Mouse (Mus musculus): ENCODE data around the gene Rpl7l1. TPM values are rescaled to one million over a fixed set of nuclear protein-coding genes. Genes with fewer than 3 reads are reported as not detected.

Gene Rpl7l1
- polyA plus RNA-seq, 1 experiment from 2014 or later = 106 TPM

GRCm38 (mm10) chr17:46735287-46735686, 47.2 kb downstream of the Rpl7l1 start:
- Histone ChIP-seq H3K9ac (no peak overlapping the region), H3K4me1 (replicated peaks) (no peaks in the 10 kb centered on the region), H3K4me3 (no peak overlapping the region), H3K4me2 (no peak overlapping the region), H3K36me3 (peaks cover 21% of the 10 kb centered on the region), H3K27ac (ENCODE audit: poor library complexity, severe bottlenecking) (no peak overlapping the region), H3K27me3 (replicated peaks) (peaks cover 1% of the 10 kb centered on the region; the same call in 1 of the 2 replicates), H3K9me3 (replicated peaks) (no peaks in the 10 kb centered on the region)
- WGBS = 88% methylated on average over 7 of the region's 7 CpGs
- no peak for ATAC-seq (ENCODE audit: insufficient number of reproducible peaks, low FRiP score)

- Histone ChIP-seq H3K36me3 (peaks cover 21% of the 10 kb centered on the region), H3K4me3 (no peak overlapping the region), H3K9me3 (replicated peaks) (no peaks in the 10 kb centered on the region), H3K27me3 (replicated peaks) (peaks cover 14% of the 10 kb centered on the region), H3K4me1 (replicated peaks) (peaks cover 3% of the 10 kb centered on the region; the same call in 1 of the 2 replicates), H3K9ac (no peak overlapping the region), H3K27ac (ENCODE audit: poor library complexity, severe bottlenecking) (no peak overlapping the region), H3K4me2 (no peak overlapping the region)
- WGBS = 92% methylated on average over 3 of the region's 3 CpGs
- ATAC-seq (ENCODE audit: insufficient number of reproducible peaks, low FRiP score) = no peak
Observed at GRCm38 (mm10) chr17:46734055-46734454, 48.4 kb downstream of the Rpl7l1 start.

- Histone ChIP-seq H3K9me3 (replicated peaks) (no peaks in the 10 kb centered on the region), H3K36me3 (peaks cover 13% of the 10 kb centered on the region; the same call in 1 of the 2 replicates), H3K9ac (peak within 1 kb of the TSS; percentile 38; the same call in 1 of the 2 replicates), H3K27me3 (replicated peaks) (peaks cover 27% of the 10 kb centered on the region), H3K4me1 (replicated peaks) (peaks cover 27% of the 10 kb centered on the region), H3K4me3 (peak within 1 kb of the TSS; percentile 9; the same call in 1 of the 2 replicates), H3K27ac (ENCODE audit: poor library complexity, severe bottlenecking) (no peak within 1 kb of the TSS), H3K4me2 (peak within 1 kb of the TSS; percentile 39)
- 14% methylated on average over 24 of the region's 24 CpGs for WGBS
- no peak for ATAC-seq (ENCODE audit: insufficient number of reproducible peaks, low FRiP score)
Observed at GRCm38 (mm10) chr17:46728904-46729318, 53.6 kb downstream of the Rpl7l1 start, which contains the start of gene Gnmt. Gene Gnmt (minus strand): TSS chr17:46729168.

- H3K9ac ChIP-seq = peak overlapping the region; percentile 38; the same call in 1 of the 2 replicates
- H3K36me3 ChIP-seq = peaks cover 17% of the 10 kb centered on the region
- no peaks in the 10 kb centered on the region for H3K9me3 ChIP-seq (replicated peaks)
- H3K4me1 ChIP-seq (replicated peaks) = peaks cover 27% of the 10 kb centered on the region
- H3K27me3 ChIP-seq (replicated peaks) = peaks cover 27% of the 10 kb centered on the region
- H3K27ac ChIP-seq (ENCODE audit: poor library complexity, severe bottlenecking) = no peak overlapping the region
- H3K4me3 ChIP-seq = peak overlapping the region; percentile 9; the same call in 1 of the 2 replicates
- peak overlapping the region; percentile 39 for H3K4me2 ChIP-seq
- WGBS = 40% methylated on average over 11 of the region's 11 CpGs
- no peak for ATAC-seq (ENCODE audit: insufficient number of reproducible peaks, low FRiP score)
Observed at GRCm38 (mm10) chr17:46728496-46728895, 54.0 kb downstream of the Rpl7l1 start.

- H3K9me3 ChIP-seq (replicated peaks) = no peaks in the 10 kb centered on the region
- H3K4me2 ChIP-seq = no peak overlapping the region
- H3K36me3 ChIP-seq = peaks cover 22% of the 10 kb centered on the region
Observed at GRCm38 (mm10) chr17:46728021-46728420, 54.5 kb downstream of the Rpl7l1 start.

GRCm38 (mm10) chr17:46727271-46727670, 55.2 kb downstream of the Rpl7l1 start:
- H3K9me3 ChIP-seq (replicated peaks) = no peaks in the 10 kb centered on the region
- peaks cover 27% of the 10 kb centered on the region for H3K36me3 ChIP-seq
- 87% methylated on average over 11 of the region's 11 CpGs for WGBS
- H3K9ac ChIP-seq = no peak overlapping the region
- no peak for ATAC-seq (ENCODE audit: insufficient number of reproducible peaks, low FRiP score)
- H3K27me3 ChIP-seq (replicated peaks) = peaks cover 27% of the 10 kb centered on the region
- H3K27ac ChIP-seq (ENCODE audit: poor library complexity, severe bottlenecking) = no peak overlapping the region
- peaks cover 27% of the 10 kb centered on the region for H3K4me1 ChIP-seq (replicated peaks)
- H3K4me3 ChIP-seq = no peak overlapping the region
- H3K4me2 ChIP-seq = no peak overlapping the region

More at GRCm38 (mm10) chr17:46728021-46728420, 54.5 kb downstream of the Rpl7l1 start:
- no peak overlapping the region for H3K27ac ChIP-seq (ENCODE audit: poor library complexity, severe bottlenecking)
- H3K4me3 ChIP-seq = no peak overlapping the region
- 35% methylated on average over 6 of the region's 6 CpGs for WGBS
- H3K27me3 ChIP-seq (replicated peaks) = peaks cover 27% of the 10 kb centered on the region
- H3K4me1 ChIP-seq (replicated peaks) = peaks cover 27% of the 10 kb centered on the region
- H3K9ac ChIP-seq = no peak overlapping the region
- ATAC-seq (ENCODE audit: insufficient number of reproducible peaks, low FRiP score) = no peak

GRCm38 (mm10) chr17:46725731-46726645, 56.5 kb downstream of the Rpl7l1 start:
- Histone ChIP-seq H3K9ac (no peak overlapping the region), H3K27me3 (replicated peaks) (peaks cover 27% of the 10 kb centered on the region), H3K4me3 (no peak overlapping the region), H3K4me2 (no peak overlapping the region), H3K4me1 (replicated peaks) (peaks cover 27% of the 10 kb centered on the region), H3K9me3 (replicated peaks) (no peaks in the 10 kb centered on the region), H3K36me3 (peaks cover 39% of the 10 kb centered on the region), H3K27ac (ENCODE audit: poor library complexity, severe bottlenecking) (no peak overlapping the region)
- WGBS = 84% methylated on average over 26 of the region's 26 CpGs
- ATAC-seq (ENCODE audit: insufficient number of reproducible peaks, low FRiP score) = no peak

GRCm38 (mm10) chr17:46725273-46725672, 57.2 kb downstream of the Rpl7l1 start:
- ATAC-seq (ENCODE audit: insufficient number of reproducible peaks, low FRiP score) = no peak
- H3K27me3 ChIP-seq (replicated peaks) = peaks cover 26% of the 10 kb centered on the region
- WGBS = 49% methylated on average over 9 of the region's 9 CpGs
- no peak overlapping the region for H3K27ac ChIP-seq (ENCODE audit: poor library complexity, severe bottlenecking)
- H3K4me3 ChIP-seq = no peak overlapping the region
- H3K36me3 ChIP-seq = peaks cover 45% of the 10 kb centered on the region
- no peaks in the 10 kb centered on the region for H3K9me3 ChIP-seq (replicated peaks)
- 0 out of 2 replicates have a peak overlapping the region, but pooled peaks have one; percentile 14 for H3K4me2 ChIP-seq
- H3K4me1 ChIP-seq (replicated peaks) = peaks cover 27% of the 10 kb centered on the region
- H3K9ac ChIP-seq = peak overlapping the region; percentile 42; the same call in 1 of the 2 replicates

GRCm38 (mm10) chr17:46724477-46725084, 57.9 kb downstream of the Rpl7l1 start:
- Histone ChIP-seq H3K4me2 (0 out of 2 replicates have a peak overlapping the region, but pooled peaks have one; percentile 14), H3K27ac (ENCODE audit: poor library complexity, severe bottlenecking) (no peak overlapping the region), H3K4me3 (no peak overlapping the region), H3K4me1 (replicated peaks) (peaks cover 27% of the 10 kb centered on the region), H3K27me3 (replicated peaks) (peaks cover 19% of the 10 kb centered on the region), H3K9me3 (replicated peaks) (no peaks in the 10 kb centered on the region), H3K9ac (no peak overlapping the region), H3K36me3 (peaks cover 46% of the 10 kb centered on the region)
- no peak for ATAC-seq (ENCODE audit: insufficient number of reproducible peaks, low FRiP score)
- 81% methylated on average over 19 of the region's 20 CpGs for WGBS
